Mouse (Mus musculus) erythroblast, embryonic 14.5 days (primary cell): ENCODE results near the gene Dnph1.

Experiments
- GATA1 ChIP-seq: IDR thresholded peaks from 2 replicates; pipeline ENCODE4 v1.6.1; 2012; ENCODE audit warnings: low read length, inconsistent platforms, mixed read lengths
- TAL1 ChIP-seq: IDR thresholded peaks from 3 replicates; pipeline ENCODE4 v1.6.1; 2012; ENCODE audit warnings: low read length, inconsistent platforms, mixed read lengths

- TF ChIP-seq GATA1 (no peak), TAL1 (no peak)
Measured at GRCm38 (mm10) chr17:46484461-46484875, 12.0 kb upstream of the Dnph1 start.
